Mouse (Mus musculus) erythroblast, embryonic 14.5 days (primary cell): ENCODE measurements around the gene Gm37240.

Experiments used
- GATA1 ChIP-seq: IDR thresholded peaks from 2 replicates; pipeline ENCODE4 v1.6.1; 2012; ENCODE audit warnings: low read length, inconsistent platforms, mixed read lengths
- TAL1 ChIP-seq: IDR thresholded peaks from 3 replicates; pipeline ENCODE4 v1.6.1; 2012; ENCODE audit warnings: low read length, inconsistent platforms, mixed read lengths

- no peak for TF ChIP-seq TAL1
- TF ChIP-seq GATA1 = no peak
Measured at GRCm38 (mm10) chr3:84647616-84648015, 1239.7 kb downstream of the Gm37240 start.
